Mouse (Mus musculus): Measurements from ENCODE around the gene Rcn1.

Rcn1 gene

DNA sequence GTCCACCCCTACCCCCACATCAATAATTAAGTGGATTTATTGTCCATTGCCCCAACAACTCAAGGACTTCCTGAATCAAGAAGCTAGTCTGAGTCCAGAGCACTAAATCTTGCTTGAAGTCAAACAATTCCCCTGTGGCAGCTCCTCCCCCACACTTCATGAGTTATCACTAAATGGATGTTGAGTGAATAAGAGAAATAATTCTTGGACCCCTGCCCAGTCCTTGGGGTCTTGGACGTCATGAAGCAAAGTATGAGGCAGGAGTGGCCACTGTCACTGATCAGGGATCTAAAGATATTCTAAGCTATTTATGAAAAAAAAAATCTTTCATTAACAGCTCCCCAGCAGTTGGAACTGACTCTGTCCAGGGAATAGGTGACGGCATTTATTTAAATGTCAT lies 6.6 kb downstream of the Rcn1 start:
- DNase-seq: no peak

DNA sequence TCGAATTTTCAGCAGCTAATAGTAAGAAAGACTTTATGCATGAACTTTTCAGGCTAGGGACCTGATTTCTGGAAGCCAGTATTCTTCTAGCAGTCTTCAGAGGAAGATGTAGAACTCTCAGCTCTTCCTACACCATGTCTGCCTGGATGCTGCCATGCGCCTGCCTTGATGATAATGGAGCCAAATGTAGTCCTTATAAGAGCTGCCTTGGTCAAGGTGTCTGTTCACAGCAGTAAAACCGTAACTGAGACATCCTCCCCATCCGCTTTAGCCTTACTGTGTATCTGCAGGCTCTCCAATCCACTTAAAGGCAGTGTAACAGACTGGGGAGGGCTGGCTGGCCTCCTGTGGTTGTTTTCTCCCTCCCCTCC lies 7.7 kb downstream of the Rcn1 start:
- DNase-seq: no peak

- DNase-seq: no peak
These were observed 8.3 kb downstream of the Rcn1 start for GRCm38 (mm10) chr2:105390653-105391413.

- no peak for DNase-seq
These were observed 9.9 kb downstream of the Rcn1 start for GRCm38 (mm10) chr2:105389007-105389890.

- no peak for DNase-seq
These were observed 12.7 kb downstream of the Rcn1 start for GRCm38 (mm10) chr2:105386418-105386817.

GRCm38 (mm10) chr2:105384998-105385397 lies 14.1 kb downstream of the Rcn1 start:
- no peak for DNase-seq

- DNase-seq: no peak
These were observed 16.1 kb downstream of the Rcn1 start for GRCm38 (mm10) chr2:105383063-105383462.

GRCm38 (mm10) chr2:105380757-105381319 lies 18.3 kb downstream of the Rcn1 start:
- DNase-seq: no peak

GRCm38 (mm10) chr2:105379682-105380081 lies 19.4 kb downstream of the Rcn1 start:
- no peak for DNase-seq

DNA sequence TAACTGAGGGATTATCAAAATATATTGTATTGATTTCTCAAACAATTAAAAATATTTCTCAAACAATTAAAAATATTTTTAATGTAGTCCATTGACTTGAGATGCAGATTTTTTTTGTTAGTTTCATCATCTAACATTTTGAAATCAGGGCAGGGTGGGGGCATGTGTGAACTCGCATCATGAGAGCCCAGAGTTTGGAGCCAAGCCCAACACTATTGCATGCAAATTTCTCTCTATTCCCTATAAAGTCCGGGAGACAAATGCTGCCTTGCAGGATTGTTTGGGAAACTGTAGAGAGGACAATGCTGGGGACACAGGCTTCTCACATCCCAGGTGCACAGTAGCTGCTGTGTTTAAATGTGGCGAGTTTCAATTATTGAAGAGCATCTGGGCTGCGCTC lies 23.4 kb downstream of the Rcn1 start:
- DNase-seq: no peak

DNA sequence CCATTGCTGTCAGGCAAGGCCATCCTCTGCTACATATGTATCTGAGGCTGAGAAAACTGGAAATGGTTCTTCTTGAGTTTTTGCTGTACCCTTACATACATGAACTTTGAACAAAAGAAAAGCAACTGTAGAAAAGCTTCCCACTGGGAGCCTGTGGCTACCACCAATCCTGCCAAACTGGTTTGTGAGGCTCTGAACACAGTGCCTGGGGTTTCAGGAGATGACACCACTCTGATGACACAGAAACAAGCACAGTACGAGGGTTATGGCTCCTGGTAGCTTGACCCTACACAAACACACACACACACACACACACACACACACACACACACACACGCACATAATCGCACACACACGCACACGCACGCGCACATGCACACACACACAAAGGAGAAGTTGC lies 23.9 kb downstream of the Rcn1 start:
- DNase-seq: no peak

DNA sequence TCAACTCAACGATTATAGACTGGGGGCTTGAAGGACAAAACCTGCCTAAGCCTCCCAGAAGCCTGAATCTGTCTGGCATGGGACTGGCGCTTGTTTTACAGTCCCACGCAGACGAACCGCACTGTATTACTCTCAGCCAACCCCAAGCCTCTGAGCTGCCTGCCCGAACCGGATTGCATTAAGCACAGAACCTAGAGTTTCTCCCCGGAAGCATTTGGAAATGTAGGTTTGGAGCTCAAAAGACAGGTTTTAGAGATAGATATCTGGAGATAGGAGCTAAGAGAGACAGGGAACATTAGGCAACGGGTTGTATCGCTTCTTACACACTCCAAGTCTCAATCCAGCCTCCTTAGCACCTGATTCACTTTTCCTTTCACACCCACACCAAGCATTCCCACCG lies 25.5 kb downstream of the Rcn1 start:
- no peak for DNase-seq

GRCm38 (mm10) chr2:105372727-105373126 lies 26.4 kb downstream of the Rcn1 start:
- peak; percentile 9 for DNase-seq

DNA sequence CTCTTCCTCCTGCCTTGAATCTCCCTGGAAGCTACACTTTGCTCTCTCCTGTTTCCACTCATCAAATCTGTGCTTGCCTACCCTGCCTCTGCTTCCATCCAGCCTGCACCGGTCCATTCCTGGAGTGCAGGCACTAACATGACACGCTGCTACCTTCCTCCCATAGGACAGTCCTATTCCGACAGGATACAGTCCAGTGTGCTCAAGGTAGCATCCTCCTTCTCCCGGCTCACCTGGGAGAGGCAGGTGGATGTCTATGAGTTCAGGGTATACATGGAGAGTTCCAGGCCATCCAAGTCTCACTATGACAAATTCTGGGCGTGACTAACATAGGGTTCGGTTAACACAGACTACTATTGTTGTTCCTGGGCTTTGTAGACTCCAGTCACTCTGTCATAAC lies 27.0 kb downstream of the Rcn1 start:
- no peak for DNase-seq

DNA sequence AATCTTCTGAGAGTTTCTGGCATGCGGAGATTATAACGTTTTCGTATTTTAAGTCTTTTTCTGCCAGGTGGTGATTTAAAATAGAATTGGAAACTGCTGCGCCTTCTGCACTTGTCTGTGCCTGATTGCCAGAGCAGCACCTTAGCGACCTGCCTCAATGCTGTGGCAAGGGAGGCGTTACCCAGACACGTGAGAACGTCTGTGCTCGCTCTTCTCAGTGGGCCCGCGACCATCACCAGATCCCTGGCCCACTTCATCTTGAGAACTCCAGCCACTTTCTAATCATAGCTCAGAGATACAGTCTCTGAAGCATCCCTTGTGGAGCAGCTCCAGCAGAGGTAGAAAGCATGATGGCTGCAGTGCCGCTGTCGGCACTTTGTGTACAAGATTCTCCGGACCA lies 28.4 kb downstream of the Rcn1 start:
- DNase-seq: no peak

DNA sequence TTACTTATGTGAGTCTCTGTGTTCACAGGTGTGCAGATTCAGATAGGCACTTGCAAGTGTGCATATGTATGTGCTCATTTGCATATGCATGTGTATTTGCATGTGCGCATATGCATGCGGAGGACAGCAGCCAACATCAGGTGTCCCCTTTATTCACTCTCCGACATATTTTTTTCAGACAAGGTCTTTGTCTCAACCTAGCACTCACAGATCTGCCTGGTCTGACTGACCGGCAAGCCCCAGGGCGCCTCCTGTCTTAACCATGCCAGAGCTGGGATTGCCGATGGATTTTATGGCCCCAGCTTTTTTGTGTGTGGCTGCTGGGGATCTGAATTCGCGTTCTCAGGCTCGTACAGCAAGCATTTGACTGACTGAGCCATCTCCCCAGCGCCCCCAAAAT lies 28.9 kb downstream of the Rcn1 start:
- no peak for DNase-seq

DNA sequence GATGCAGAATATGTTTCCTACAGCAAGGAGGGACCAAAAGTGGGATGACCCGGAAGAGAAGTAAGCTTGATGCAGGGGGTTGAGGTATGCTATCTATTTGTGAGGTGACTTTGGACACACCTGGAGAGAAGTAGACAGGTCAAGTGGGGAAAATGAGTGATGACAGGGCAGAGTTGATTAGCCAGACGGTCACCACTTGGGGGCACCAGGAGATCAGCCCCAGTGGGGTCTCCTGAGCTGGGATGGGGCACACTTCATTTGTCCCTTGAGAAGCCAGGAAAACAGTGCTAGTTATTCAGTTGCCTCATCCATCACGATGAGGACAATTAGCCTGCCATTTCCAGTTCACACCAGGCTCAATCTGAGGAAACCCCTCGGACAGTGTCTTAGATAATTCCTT lies 31.5 kb downstream of the Rcn1 start:
- no peak for DNase-seq

DNA sequence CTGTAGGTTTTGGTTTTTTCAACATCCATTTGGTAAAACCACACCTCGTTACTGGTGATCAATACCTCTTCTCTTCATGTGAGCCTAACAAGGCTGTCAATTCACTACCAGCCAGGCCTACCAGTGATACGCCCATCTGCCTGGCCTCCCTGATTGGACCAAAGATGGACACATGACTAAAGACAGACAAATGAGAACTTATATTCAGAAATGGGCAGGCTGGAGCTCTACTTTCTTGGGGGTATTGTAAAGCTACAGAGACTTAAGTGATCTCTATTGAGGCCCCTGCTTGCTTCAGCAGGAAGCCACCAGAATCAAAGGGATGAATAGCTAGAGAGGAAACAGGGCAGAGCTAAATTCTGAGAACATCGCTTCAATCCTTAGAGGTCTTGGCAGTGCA lies 41.1 kb downstream of the Rcn1 start:
- DNase-seq: no peak

DNA sequence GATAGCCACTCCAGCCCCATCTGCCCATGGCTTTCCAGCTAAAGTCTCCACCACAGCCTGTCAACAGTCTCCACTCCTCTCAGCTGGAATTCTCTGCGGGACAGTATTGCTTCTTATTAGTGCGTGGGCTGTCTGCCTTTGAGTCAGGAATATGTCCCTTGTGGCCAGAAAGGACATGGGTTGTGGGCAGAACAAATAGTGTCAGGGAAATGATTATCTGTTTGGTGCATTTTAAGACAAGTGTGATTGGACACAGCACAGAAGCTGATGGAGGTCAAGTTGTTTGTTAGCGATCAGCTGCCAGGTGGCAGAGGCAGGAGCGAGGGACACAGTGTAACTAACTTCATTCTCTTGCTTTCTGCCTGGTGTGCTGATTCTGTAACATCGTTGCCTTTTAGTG lies 42.3 kb downstream of the Rcn1 start:
- no peak for DNase-seq

DNA sequence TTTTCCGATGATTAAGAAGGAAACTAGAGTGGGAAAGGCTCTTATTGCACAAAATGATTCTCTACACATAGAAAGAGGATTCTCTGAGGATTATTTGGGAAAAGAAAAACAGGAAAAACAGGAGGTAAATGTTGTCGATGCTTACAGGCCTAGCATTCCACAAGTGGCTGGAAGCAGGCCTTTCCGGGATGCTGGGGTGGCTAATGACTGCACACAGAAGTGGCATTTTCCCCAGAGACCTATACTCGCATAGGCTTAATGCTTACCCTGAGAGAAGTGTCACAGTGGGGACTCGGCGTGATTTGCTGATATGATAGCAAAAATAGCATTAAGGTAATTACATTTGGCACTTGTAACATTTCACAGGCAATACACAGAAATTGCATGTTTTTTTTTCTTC lies 50.2 kb downstream of the Rcn1 start:
- DNase-seq: no peak

DNA sequence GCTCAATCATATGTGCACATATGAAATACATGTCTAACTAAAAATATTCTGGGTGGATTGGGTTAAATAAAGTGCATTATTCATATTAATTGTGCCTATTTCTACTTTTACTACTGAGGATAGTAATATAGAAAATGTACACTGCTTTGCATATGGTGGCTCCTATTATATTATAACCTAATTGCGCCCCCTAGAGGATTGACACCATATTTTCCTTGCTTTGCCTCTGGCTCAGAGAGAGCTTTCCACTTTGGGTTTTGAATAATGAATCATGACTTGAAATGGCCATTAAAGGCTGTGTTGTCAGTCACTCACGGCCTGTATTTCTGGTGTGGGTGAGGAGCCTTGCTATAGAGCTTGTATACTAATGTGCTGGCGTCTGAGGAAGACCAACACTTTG lies 59.1 kb downstream of the Rcn1 start:
- DNase-seq: no peak

GRCm38 (mm10) chr2:105337171-105337875 lies 61.8 kb downstream of the Rcn1 start:
- no peak for DNase-seq

- DNase-seq: peak; percentile 38
These were observed 62.6 kb downstream of the Rcn1 start for GRCm38 (mm10) chr2:105336314-105337027.

Measured in kidney, postnatal 14 days (tissue).